Mouse (Mus musculus) lung, postnatal 36 days (tissue): ENCODE measurements at regions not wholly inside any gene's neighbourhood (a gene's known extent, or its start where the extent isn't known, plus 50 kb on each side); places are given as distances from the start of the nearest gene placed in this dataset.
"Not testable (repeated sequence)": the region's sequence is repeated elsewhere in the genome, so short reads cannot be mapped to it uniquely, and the experiment has no call there.

Source experiments
- DNase-seq: peaks from one replicate; pipeline ENCODE4 v3.0.0; 2022; ENCODE audit warnings: mixed read lengths

GRCm38 (mm10) chr3:31508471-31508870, 198.3 kb upstream of the Slc7a14 start:
- DNase-seq = peak; percentile 6

GRCm38 (mm10) chr3:31499201-31499968, 189.2 kb upstream of the Slc7a14 start:
- DNase-seq = peak; percentile 0

GRCm38 (mm10) chr3:31495287-31495686, 185.1 kb upstream of the Slc7a14 start:
- no peak for DNase-seq

GRCm38 (mm10) chr3:31494706-31495105, 184.5 kb upstream of the Slc7a14 start:
- no peak for DNase-seq

GRCm38 (mm10) chr3:31491736-31492135, 181.6 kb upstream of the Slc7a14 start:
- DNase-seq = not testable (repeated sequence)

GRCm38 (mm10) chr3:31487596-31487995, 177.4 kb upstream of the Slc7a14 start:
- DNase-seq = no peak

- DNase-seq = no peak
Measured at GRCm38 (mm10) chr3:31481964-31482363, 171.8 kb upstream of the Slc7a14 start.

- DNase-seq = no peak
Measured at GRCm38 (mm10) chr3:31467882-31468281, 157.7 kb upstream of the Slc7a14 start.

- DNase-seq = no peak
Measured at GRCm38 (mm10) chr3:31464260-31464659, 154.1 kb upstream of the Slc7a14 start.

- peak; percentile 15 for DNase-seq
Measured at GRCm38 (mm10) chr3:31459456-31459855, 149.3 kb upstream of the Slc7a14 start.

GRCm38 (mm10) chr3:31457938-31458337, 147.8 kb upstream of the Slc7a14 start:
- no peak for DNase-seq

- DNase-seq = no peak
Measured at GRCm38 (mm10) chr3:31455031-31455430, 144.9 kb upstream of the Slc7a14 start.

- DNase-seq = no peak
Measured at GRCm38 (mm10) chr3:31444861-31445260, 134.7 kb upstream of the Slc7a14 start.

- DNase-seq = no peak
Measured at GRCm38 (mm10) chr3:31444311-31444710, 134.1 kb upstream of the Slc7a14 start.

- no peak for DNase-seq
Measured at GRCm38 (mm10) chr3:31443894-31444293, 133.7 kb upstream of the Slc7a14 start.

- no peak for DNase-seq
Measured at GRCm38 (mm10) chr3:31440282-31440681, 130.1 kb upstream of the Slc7a14 start.

- no peak for DNase-seq
Measured at GRCm38 (mm10) chr3:31437970-31438369, 127.8 kb upstream of the Slc7a14 start.

- DNase-seq = no peak
Measured at GRCm38 (mm10) chr3:31435204-31435963, 125.2 kb upstream of the Slc7a14 start.

- no peak for DNase-seq
Measured at GRCm38 (mm10) chr3:31433201-31433600, 123.0 kb upstream of the Slc7a14 start.

GRCm38 (mm10) chr3:31423517-31423916, 113.3 kb upstream of the Slc7a14 start:
- no peak for DNase-seq

GRCm38 (mm10) chr3:31408802-31409201, 98.6 kb upstream of the Slc7a14 start:
- DNase-seq = no peak

GRCm38 (mm10) chr3:31405880-31406279, 95.7 kb upstream of the Slc7a14 start:
- no peak for DNase-seq

GRCm38 (mm10) chr3:31399136-31399535, 89.0 kb upstream of the Slc7a14 start:
- DNase-seq = no peak

GRCm38 (mm10) chr3:31394533-31394932, 84.4 kb upstream of the Slc7a14 start:
- no peak for DNase-seq
